Mouse (Mus musculus) heart, embryonic 14.5 days (tissue): ENCODE data around the gene Fhl1. TPM values are rescaled to one million over a fixed set of nuclear protein-coding genes. Genes with fewer than 3 reads are reported as not detected.

Experiments
- ATAC-seq: fragments of 200-750 bp; cut with Nextera tagmentation; 2 replicates; pipeline ENCODE4 v1.8.0; 2017; ENCODE audit warnings: low read depth, moderate TSS enrichment; ENCODE audit not compliant: insufficient number of reproducible peaks, insufficient read depth, low FRiP score
- H3K27ac ChIP-seq, 2 experiments: fragments of 200-500 bp in 1 of 2; fragments of 300-500 bp in 1 of 2; sonication (generic) in 1 of 2; replicated peaks in 1 of 2; 2 replicates each; pipeline ENCODE4 v1.5.1; 2012 to 2014; ENCODE audit warnings: low read depth in 2 of 2, low read length in 2 of 2, control low read depth in 1 of 2, mild to moderate bottlenecking in 1 of 2, mixed read lengths in 1 of 2; ENCODE audit not compliant: control insufficient read depth in 1 of 2, insufficient read depth in 1 of 2
- H3K27me3 ChIP-seq: fragments of 300-500 bp; sonication (generic); 2 replicates; pipeline ENCODE4 v1.6.1; 2014; ENCODE audit warnings: mild to moderate bottlenecking, low read length, control low read depth; ENCODE audit not compliant: control insufficient read depth, insufficient read depth
- H3K36me3 ChIP-seq: fragments of 300-500 bp; sonication (generic); 2 replicates; pipeline ENCODE4 v1.6.1; 2014; ENCODE audit warnings: mild to moderate bottlenecking, control low read depth, low read length, mixed read lengths; ENCODE audit not compliant: control insufficient read depth, insufficient read depth
- H3K4me1 ChIP-seq, 2 experiments: fragments of 200-500 bp in 1 of 2; fragments of 300-500 bp in 1 of 2; sonication (generic) in 1 of 2; 2 replicates each; pipeline ENCODE4 v1.6.1; 2012 to 2014; ENCODE audit warnings: low read length in 2 of 2, control low read depth in 1 of 2, mixed read lengths in 1 of 2; ENCODE audit not compliant: control insufficient read depth in 2 of 2, insufficient read depth in 2 of 2
- H3K4me2 ChIP-seq: fragments of 300-500 bp; sonication (generic); 2 replicates; pipeline ENCODE4 v1.6.1; 2014; ENCODE audit warnings: mild to moderate bottlenecking, low read length
- H3K4me3 ChIP-seq, 2 experiments: fragments of 200-500 bp in 1 of 2; fragments of 300-500 bp in 1 of 2; sonication (generic) in 1 of 2; 2 replicates each; pipeline ENCODE4 v1.5.1; 2012 to 2014; ENCODE audit warnings: low read length in 2 of 2, mild to moderate bottlenecking in 2 of 2, control low read depth in 1 of 2, low read depth in 1 of 2, moderate library complexity in 1 of 2; ENCODE audit not compliant: control insufficient read depth in 1 of 2, insufficient read depth in 1 of 2
- H3K9ac ChIP-seq: fragments of 300-500 bp; sonication (generic); 2 replicates; pipeline ENCODE4 v1.6.1; 2014; ENCODE audit warnings: mild to moderate bottlenecking, low read length
- H3K9me3 ChIP-seq: fragments of 300-500 bp; sonication (generic); 2 replicates; pipeline ENCODE4 v1.6.1; 2016; ENCODE audit warnings: low read length, control low read depth; ENCODE audit not compliant: control insufficient read depth
- WGBS: fragments of 180-500 bp; shearing (Covaris S2); extraction: QIAGEN DNeasy Blood & Tissue Kit; methylation state at CpG from one replicate; pipeline ENCODE4 v1.1.7; 2014; 5-methylcytosine and 5-hydroxymethylcytosine counted together
- polyA plus RNA-seq: library from polyadenylated mRNA; unstranded; fragments of >200 nt; fragmentation: Nextera tagmentation; extraction: Ambion mirVana; gene quantifications from 2 replicates; pipeline ENCODE4 v1.2.1, GENCODE M21; 2014

The Fhl1 gene
- polyA plus RNA-seq, 1 experiment from 2014 or later = 211 TPM

- Histone ChIP-seq H3K4me2 (no peak overlapping the region), H3K27ac (no peak overlapping the region), H3K9me3 (no peaks in the 10 kb centered on the region), H3K4me1 (no peaks in the 10 kb centered on the region), H3K27me3 (no peaks in the 10 kb centered on the region), H3K36me3 (no peaks in the 10 kb centered on the region), H3K9ac (no peak overlapping the region), H3K4me3 (no peak overlapping the region)
- WGBS = 68% methylated on average over 6 of the region's 6 CpGs
- no peak for ATAC-seq
Measured at GRCm38 (mm10) chrX:56835842-56836241, 104.3 kb downstream of the Fhl1 start.

GRCm38 (mm10) chrX:56839369-56839768 lies 107.8 kb downstream of the Fhl1 start:
- ATAC-seq = no peak
- Histone ChIP-seq H3K4me3 (no peak overlapping the region), H3K9ac (no peak overlapping the region), H3K27ac (no peak overlapping the region), H3K27me3 (no peaks in the 10 kb centered on the region), H3K36me3 (no peaks in the 10 kb centered on the region), H3K9me3 (no peaks in the 10 kb centered on the region), H3K4me1 (no peaks in the 10 kb centered on the region), H3K4me2 (no peak overlapping the region)

- no peak for ATAC-seq
- Histone ChIP-seq H3K36me3 (no peaks in the 10 kb centered on the region), H3K27ac (no peak overlapping the region), H3K4me2 (no peak overlapping the region), H3K9me3 (no peaks in the 10 kb centered on the region), H3K9ac (no peak overlapping the region), H3K4me3 (no peak overlapping the region), H3K4me1 (no peaks in the 10 kb centered on the region), H3K27me3 (no peaks in the 10 kb centered on the region)
- WGBS = 60% methylated on average over 5 of the region's 5 CpGs
Measured at GRCm38 (mm10) chrX:56841255-56841654, 109.7 kb downstream of the Fhl1 start.

Other genes starting within 250 kb of the Fhl1 start
- not detected in 2 replicates for gene Gm10477, start 207.0 kb upstream of the Fhl1 start, polyA plus RNA-seq
- not detected in 2 replicates for gene Gm648, start 182.2 kb upstream of the Fhl1 start, polyA plus RNA-seq
- gene Mmgt1, start 133.7 kb upstream of the Fhl1 start, polyA plus RNA-seq = 27.5 and 29.1 TPM in 2 replicates
- 5.0 and 6.5 TPM in 2 replicates for gene Slc9a6, start 122.0 kb upstream of the Fhl1 start, polyA plus RNA-seq
- gene Map7d3, start 90.5 kb downstream of the Fhl1 start, polyA plus RNA-seq = 2.1 and 2.6 TPM in 2 replicates
- not detected in 2 replicates for gene Adgrg4, start 138.4 kb downstream of the Fhl1 start, polyA plus RNA-seq